Mouse (Mus musculus) thymus, postnatal 36 days (tissue): ENCODE data around the gene Sstr3.

Experiments
- DNase-seq, 2 experiments: peaks; one replicate each; pipeline ENCODE4 v3.0.0; 2022; ENCODE audit warnings: mixed read lengths in 2 of 2

Sstr3 gene

GRCm38 (mm10) chr15:78559141-78559979 lies 14.9 kb upstream of the Sstr3 start:
- DNase-seq, result no peak

GRCm38 (mm10) chr15:78557693-78558535 lies 13.4 kb upstream of the Sstr3 start:
- no peak for DNase-seq

GRCm38 (mm10) chr15:78554545-78555313 lies 10.2 kb upstream of the Sstr3 start:
- DNase-seq, result no peak

- DNase-seq, result no peak
These were observed 4.8 kb upstream of the Sstr3 start for GRCm38 (mm10) chr15:78549189-78549734.

- DNase-seq, result no peak
These were observed 4.2 kb upstream of the Sstr3 start for GRCm38 (mm10) chr15:78548711-78549110.

GRCm38 (mm10) chr15:78548336-78548665 lies 3.8 kb upstream of the Sstr3 start:
- DNase-seq, result no peak

GRCm38 (mm10) chr15:78547415-78548335 lies 3.2 kb upstream of the Sstr3 start:
- peak; percentile 43 to 52 for DNase-seq

- DNase-seq, result no peak
These were observed 1.6 kb upstream of the Sstr3 start for GRCm38 (mm10) chr15:78546060-78546459.

- no peak for DNase-seq
These were observed 444 bp downstream of the Sstr3 start for GRCm38 (mm10) chr15:78544041-78544440.

GRCm38 (mm10) chr15:78542767-78543303 lies 1.6 kb downstream of the Sstr3 start:
- DNase-seq, result no peak

GRCm38 (mm10) chr15:78542098-78542766 lies 2.3 kb downstream of the Sstr3 start:
- no peak for DNase-seq

GRCm38 (mm10) chr15:78541606-78542005 lies 2.9 kb downstream of the Sstr3 start:
- DNase-seq, result no peak

GRCm38 (mm10) chr15:78541036-78541435 lies 3.4 kb downstream of the Sstr3 start:
- no peak for DNase-seq

- no peak for DNase-seq
These were observed 8.6 kb downstream of the Sstr3 start for GRCm38 (mm10) chr15:78535723-78536421.

GRCm38 (mm10) chr15:78533346-78533835 lies 11.1 kb downstream of the Sstr3 start:
- no peak for DNase-seq

- no peak for DNase-seq
These were observed 11.7 kb downstream of the Sstr3 start for GRCm38 (mm10) chr15:78532566-78533345.

GRCm38 (mm10) chr15:78531901-78532469 lies 12.5 kb downstream of the Sstr3 start:
- peak; percentile 94 to 96 for DNase-seq

- no peak for DNase-seq
These were observed 13.1 kb downstream of the Sstr3 start for GRCm38 (mm10) chr15:78531451-78531720.
